Mouse (Mus musculus) G1E-ER4 (cell line): ENCODE results near the gene Irf3. TPM values are rescaled to one million over a fixed set of nuclear protein-coding genes. Genes with fewer than 3 reads are reported as not detected.

Source experiments
- GATA1 ChIP-seq: IDR thresholded peaks from one replicate; pipeline ENCODE4 v1.8.0; 2012; ENCODE audit warnings: low read length, inconsistent platforms
- polyA plus RNA-seq: library from polyadenylated mRNA; stranded (reverse); fragments of >175 nt; gene quantifications from 2 replicates; pipeline ENCODE4 v1.2.3, GENCODE M21; 2012

Gene Irf3
- 110 and 153 TPM in 2 replicates for polyA plus RNA-seq

DNA sequence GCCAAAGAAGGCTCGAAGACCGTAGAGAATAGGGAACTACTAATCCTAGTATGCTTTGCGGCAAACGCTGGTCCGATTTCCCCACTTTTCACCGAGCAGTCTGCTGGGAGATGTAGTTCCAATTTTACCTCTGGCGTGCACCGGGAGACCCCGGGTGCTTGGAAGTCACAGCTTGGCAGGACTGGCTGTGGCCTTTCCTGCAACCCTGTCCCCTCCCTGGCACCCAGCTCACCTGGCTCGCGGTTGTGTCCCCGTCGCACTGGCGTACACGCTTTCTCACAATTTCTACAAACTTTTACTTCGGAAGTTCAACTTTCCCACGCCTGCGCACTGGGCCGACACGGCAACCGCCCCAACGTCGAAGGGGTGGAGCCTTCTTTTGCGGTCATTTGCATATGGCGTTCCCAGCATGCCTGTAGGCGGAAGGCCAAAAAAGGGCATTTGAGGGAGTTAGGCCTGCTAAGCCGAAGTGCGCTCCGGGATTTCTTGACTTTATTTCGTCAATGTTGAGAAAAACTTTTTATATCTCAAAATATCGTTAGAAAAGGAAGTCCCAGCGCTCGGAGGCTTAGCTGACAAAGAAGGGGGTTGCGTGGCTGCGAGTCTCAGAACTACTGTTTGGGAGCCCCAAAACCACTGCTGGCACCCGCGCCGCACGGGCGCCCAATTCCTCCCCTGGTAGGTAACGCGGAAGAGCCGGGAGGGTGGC, at the start of gene Irf3:
Irf3 (plus strand) TSS at position 418 of the 709 bp plus-strand sequence.
- TF ChIP-seq GATA1: no peak

DNA sequence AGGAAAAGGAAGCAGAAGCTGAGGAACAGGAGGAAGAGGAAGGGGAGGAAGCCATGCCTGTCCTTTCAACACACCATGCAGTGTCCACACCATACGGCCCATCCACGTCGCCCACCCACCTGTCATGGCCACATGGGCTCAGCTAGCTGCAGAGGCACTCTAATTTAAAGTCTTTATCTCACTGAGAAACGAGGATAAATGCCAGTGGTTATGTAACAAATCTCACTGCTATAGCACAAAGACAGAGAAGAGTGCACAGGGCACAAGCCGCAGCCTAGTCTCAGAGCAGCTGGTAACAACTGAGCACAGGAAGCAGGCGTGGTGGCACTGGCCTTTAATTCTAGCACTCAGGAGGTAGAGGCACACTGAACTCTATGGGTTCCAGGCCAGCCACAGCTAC, 47.5 kb upstream of the Irf3 start:
- no peak for TF ChIP-seq GATA1

DNA sequence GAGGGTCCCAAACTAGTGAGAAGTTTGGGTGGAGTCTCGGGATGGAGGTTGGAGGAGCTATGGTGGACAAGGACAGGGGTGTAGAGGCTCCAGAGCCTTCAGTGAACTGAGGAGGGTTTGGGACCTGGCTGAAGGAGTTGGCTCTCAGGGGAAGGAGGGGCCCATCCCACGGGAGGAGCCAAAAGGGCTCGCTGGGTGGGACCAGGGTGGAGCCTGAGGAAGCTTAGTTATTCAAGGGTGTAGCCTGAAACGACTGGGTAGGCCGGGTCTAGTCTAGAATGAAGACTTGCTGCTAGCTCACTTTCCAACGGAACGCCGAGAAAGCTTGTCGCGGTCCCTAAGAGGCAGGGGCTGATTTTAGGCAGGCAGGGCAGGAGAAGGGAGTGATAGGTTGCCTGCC, 45.5 kb upstream of the Irf3 start:
- no peak for TF ChIP-seq GATA1

DNA sequence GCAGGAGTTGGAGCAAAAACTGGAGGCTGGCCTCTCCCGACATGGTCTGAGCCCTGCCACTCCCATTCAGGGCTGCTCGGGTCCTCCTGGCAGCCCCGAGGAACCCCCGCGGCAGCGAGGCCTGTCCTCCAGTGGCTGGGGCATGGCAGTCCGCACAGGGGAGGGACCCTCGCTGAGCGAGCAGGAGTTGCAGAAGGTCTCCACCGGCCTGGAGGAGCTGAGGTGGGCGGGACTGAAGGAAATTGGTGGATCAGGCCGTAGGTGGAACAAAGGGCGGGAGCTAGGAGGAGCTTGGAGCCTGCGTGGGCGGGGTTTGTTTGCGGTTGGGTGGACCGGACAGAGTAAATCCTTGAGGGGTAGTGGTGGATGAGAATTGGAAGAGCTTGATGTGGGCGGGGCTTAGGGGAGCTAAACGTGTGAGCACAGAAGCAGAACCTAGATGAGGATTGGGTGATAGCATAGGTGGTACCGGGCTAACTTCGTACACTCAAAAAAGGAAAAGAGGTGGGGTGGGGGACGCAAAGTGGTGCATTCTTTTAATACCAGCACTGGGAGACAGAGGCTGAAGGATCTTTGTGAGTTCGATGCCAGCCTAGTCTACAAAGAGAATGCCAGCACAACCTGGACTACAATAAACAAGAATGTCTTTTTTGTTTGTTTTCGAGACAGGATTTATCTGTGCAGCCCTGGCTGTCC, 44.7 kb upstream of the Irf3 start:
- TF ChIP-seq GATA1: no peak

DNA sequence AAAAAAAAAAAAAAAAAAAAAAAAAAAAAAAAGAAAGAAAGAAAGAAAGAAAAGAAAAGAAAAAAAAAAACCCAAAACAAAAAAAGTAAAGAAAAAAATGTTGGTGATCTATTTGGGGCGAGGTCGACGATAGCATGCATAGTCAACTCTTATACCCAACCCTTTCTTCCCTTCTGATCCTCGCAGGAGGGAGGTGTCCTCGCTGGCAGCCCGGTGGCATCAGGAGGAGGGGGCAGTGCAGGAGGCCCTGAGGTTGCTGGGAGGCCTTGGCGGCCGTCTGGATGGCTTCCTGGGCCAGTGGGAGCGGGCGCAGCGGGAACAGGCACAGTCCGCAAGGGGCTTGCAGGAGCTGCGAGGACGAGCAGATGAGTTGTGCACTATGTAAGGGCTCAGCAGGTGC, 43.9 kb upstream of the Irf3 start:
- no peak for TF ChIP-seq GATA1

DNA sequence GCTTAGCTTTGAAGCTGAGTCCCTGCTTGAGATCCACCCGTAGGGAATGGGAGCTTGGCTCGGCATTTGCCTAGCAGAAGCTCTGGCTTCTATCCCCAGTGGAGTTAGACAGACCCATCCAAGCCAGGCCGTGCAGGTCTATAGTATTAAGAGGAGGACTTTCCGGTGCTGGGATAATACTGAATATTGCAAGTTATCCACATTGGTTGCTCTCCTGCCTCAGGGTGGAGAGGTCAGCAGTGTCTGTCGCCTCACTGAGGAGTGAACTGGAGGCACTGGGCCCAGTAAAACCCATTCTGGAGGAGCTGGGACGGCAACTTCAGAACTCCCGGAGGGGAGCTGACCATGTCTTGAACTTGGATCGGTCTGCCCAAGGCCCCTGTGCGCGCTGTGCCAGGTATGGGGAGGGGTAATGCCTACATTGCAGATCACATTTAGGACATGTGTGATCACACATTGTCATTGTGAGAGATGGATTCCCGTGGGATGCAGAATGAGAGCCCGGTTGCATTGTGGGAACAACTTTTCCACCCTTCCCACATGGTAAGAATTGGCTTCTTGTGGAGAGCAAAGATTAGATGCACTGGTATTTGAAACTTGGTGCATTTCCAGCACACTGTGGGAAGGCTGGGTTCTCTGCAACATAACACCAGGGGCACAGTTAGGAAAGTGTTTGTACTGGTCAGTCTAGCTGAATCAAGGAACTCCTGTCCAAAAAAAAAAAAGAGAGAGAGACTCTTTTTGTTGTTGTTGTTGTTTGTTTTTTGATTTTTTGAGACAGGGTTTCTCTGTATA, 43.2 kb upstream of the Irf3 start:
- no peak for TF ChIP-seq GATA1

DNA sequence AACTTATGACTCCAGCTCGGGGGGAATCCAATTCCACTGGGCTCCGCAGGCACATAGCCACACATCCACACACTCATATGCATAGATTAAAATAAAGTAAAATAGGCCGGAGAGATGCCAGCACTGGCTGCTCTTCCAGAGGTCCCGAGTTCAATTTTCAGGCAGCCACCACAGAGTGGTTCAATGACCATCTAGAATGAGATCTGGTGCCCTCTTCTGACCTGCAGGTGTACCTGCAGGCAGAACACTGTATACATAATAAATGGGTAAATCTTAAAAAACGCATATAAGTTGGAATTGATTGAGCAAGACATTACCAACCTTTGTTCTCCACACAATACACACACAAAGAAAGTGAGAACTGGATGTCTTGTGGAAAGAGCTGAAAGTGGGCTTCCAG, 41.8 kb upstream of the Irf3 start:
- no peak for TF ChIP-seq GATA1

DNA sequence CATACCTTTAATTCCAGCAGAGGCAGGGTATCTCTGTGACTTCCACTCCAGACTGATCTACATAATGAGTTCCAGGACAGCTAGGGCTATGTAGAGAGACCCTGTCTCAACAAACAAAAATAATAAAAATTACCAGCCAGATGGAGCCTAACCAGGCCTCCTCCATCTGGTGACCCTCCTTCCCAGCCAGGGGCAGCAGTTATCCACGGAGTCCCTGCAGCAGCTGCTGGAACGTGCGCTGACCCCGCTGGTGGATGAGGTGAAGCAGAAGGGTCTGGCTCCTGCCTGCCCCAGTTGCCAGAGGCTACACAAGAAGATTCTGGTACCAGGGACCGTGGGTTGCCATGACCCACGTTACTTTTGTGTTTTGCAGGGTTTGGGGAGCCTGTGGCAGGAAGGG, 41.2 kb upstream of the Irf3 start:
- TF ChIP-seq GATA1: no peak

DNA sequence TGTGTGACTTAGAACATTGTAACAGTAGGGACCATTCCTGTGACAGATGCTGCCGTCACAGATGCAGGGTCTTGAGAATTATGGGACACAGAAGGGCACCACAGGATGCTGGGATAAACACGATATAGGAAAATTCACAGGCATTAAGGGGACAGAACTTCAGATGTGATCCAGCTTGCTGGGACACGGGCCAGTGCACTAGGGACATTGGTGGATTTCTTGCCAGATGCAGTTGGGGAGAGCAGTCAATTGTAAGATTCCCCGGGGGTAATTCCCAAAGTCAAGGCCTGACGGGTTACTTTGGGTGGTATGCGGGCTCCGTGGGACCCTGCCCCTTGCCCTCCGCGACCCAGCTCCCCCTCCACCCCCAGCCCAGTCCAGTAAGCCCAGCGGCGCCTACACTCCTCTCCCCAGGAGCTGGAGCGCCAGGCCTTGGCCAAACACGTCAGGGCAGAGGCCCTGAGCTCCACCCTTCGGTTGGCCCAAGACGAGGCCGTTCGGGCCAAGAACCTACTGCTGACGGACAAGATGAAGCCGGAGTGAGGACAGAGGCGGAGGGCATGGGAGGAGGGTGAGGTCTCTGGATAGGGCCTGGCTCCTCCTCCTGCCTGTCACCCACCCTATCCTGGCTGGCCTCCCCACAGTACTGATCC, 40.1 kb upstream of the Irf3 start:
- no peak for TF ChIP-seq GATA1

DNA sequence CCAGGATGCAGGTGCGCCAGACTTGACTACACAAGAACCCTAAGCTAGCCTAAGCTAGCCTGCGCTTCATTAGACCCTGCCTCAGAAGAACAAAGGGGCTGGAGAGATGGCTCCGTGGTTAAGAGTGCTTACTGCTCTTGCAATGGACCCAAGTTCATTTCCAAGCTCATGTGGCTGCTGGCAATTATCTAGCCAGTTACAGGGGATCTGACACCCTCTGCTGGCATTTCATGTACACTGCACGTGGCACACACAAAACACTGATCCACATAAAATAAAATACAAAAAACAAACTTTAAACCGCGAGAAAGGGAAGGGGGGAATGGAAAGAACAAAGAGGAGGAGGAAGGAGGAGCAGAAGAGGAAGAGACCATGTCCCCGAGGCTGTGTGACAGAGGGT, 39.2 kb upstream of the Irf3 start:
- TF ChIP-seq GATA1: no peak

DNA sequence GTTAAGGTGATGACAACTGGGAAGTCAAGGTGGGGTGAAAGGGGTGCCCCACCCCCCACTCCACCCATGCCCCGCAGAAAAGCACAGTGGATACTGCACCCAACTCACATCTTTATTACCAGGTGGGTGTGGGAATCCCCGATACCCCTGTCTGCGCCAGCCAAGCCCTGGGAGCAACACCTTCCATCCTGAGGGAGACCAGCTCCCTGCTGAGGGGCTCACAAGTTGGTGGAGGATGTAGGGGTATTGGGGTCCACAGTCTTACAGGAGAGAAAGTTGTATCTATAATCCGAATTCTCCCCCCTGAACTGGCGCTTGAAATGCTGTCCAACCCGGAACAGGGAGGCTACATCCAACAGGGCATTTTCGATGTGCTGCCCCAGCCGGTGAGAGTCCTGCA, 38.2 kb upstream of the Irf3 start:
- no peak for TF ChIP-seq GATA1

DNA sequence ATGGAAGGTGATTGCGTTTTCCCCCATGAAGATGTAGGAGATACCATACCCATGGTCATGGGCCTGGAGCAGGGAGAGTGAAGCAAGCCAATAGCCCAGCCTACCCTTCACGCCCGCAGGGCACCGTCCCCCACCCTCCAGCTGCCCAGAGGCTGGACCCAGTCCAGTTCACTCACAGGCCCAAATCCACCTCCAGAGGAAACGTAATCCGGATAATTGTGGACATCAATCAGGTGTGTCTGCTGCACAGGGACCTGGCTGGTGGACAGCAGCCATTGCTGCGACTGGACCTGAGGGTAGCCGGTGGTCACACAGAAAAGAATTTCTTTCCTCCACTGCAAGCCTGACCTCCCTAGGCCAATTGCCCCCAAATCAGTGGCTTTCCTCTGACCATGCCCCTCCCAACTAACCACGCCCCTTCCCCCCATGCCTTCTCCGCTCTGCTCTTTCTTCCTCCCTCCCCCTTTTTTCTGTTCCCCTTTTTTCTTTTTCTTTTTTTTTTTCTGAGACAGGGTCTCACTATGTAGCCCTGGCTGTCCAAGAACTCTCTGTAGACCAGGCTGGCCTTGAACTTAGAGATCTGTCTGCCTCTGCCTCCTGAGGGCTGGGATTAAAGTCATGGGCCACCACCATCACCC, 37.5 kb upstream of the Irf3 start:
- no peak for TF ChIP-seq GATA1

DNA sequence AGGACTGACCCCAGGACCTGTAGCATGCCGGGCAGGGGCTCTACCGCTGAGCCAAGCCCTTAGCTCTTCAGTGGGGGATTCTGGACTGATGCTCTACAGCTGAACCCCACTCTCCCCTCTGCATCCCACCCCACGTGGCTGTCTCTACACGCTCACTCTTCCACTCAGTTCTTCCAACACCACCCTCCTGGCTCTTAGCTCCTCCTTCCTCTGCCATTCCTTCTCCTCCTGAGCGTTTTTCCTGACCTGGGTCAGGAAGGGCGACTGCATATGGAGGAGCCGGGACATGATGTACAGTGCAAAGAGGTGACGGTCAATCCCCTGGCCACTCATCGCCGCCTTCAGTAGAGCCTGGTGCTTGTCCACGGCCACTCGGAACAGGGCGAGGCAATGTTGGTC, 36.9 kb upstream of the Irf3 start:
- TF ChIP-seq GATA1: no peak

DNA sequence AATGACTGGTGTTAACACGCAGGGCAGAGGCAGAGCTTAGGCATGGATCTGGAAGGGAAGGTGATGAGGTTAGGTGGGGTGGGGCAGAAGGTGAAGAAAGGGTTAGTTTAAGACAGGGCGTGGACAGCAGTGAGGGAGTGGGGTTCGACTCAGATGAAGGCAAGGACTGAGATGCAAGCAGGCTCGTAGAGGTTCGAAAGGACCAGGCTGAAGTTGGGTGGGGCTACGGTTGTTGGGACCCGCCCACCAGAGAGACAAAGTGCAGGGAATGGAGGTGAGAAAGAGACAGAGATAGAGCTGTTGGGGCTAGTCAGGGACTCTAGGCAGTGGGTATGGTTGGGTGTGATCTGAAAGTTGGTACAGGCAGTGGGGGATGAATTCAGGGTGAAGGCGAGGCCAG, 35.1 kb upstream of the Irf3 start:
- TF ChIP-seq GATA1: no peak

DNA sequence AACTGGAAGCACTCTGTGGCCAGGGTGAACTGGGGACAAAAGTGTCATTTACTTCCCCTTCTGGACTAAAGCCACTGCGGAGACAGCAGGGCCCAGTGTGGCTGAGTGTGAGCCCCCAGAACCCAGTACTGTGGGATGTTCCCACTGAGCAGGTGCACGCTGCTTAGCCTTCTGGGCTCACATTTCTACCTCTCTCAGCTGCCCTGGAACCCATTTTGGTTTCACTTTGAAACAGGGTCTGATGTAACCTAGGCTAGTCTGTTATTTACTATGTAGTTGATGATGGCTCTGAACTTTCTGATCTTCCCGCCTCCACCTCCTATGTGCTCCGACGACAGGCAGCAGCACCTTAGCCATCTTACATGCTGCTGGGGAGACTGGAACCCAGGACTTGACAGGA, 34.6 kb upstream of the Irf3 start:
- TF ChIP-seq GATA1: no peak
